Mouse (Mus musculus) kidney, embryonic 15.5 days (tissue): ENCODE measurements at regions not wholly inside any gene's neighbourhood (a gene's known extent, or its start where the extent isn't known, plus 50 kb on each side); places are given as distances from the start of the nearest gene placed in this dataset.
"Not testable (repeated sequence)": the region's sequence is repeated elsewhere in the genome, so short reads cannot be mapped to it uniquely, and the experiment has no call there.

ENCODE experiments used
- ATAC-seq: fragments of 200-750 bp; cut with Nextera tagmentation; replicated peaks from 2 replicates; pipeline ENCODE4 v1.8.0; 2017; ENCODE audit warnings: moderate TSS enrichment; ENCODE audit not compliant: low FRiP score
- H3K27ac ChIP-seq: fragments of 300-500 bp; sonication (generic); 2 replicates; pipeline ENCODE4 v1.5.1; 2015; ENCODE audit warnings: mild to moderate bottlenecking, inconsistent platforms
- H3K27me3 ChIP-seq: fragments of 300-500 bp; sonication (generic); 2 replicates; pipeline ENCODE4 v1.6.1; 2015; ENCODE audit warnings: inconsistent platforms
- H3K36me3 ChIP-seq: fragments of 300-500 bp; sonication (generic); 2 replicates; pipeline ENCODE4 v1.6.1; 2015; ENCODE audit warnings: inconsistent platforms
- H3K4me1 ChIP-seq: fragments of 300-500 bp; sonication (generic); 2 replicates; pipeline ENCODE4 v1.6.1; 2015; ENCODE audit warnings: inconsistent platforms
- H3K4me2 ChIP-seq: fragments of 300-500 bp; sonication (generic); 2 replicates; pipeline ENCODE4 v1.6.1; 2015; ENCODE audit warnings: moderate library complexity, mild to moderate bottlenecking, inconsistent platforms
- H3K4me3 ChIP-seq: fragments of 300-500 bp; sonication (generic); replicated peaks from 2 replicates; pipeline ENCODE4 v1.5.1; 2015; ENCODE audit warnings: mild to moderate bottlenecking, inconsistent platforms
- H3K9ac ChIP-seq: fragments of 300-500 bp; sonication (generic); 2 replicates; pipeline ENCODE4 v1.6.1; 2015; ENCODE audit warnings: mild to moderate bottlenecking, inconsistent platforms
- H3K9me3 ChIP-seq: fragments of 300-500 bp; sonication (generic); replicated peaks from 2 replicates; pipeline ENCODE4 v1.6.1; 2016; ENCODE audit warnings: inconsistent platforms
- WGBS: fragments of 180-500 bp; shearing (Covaris S2); methylation state at CpG from one replicate; pipeline ENCODE4 v1.1.7; 2015; ENCODE audit warnings: mixed read lengths; 5-methylcytosine and 5-hydroxymethylcytosine counted together

GRCm38 (mm10) chr6:103809986-103810341 is 299.6 kb downstream of the Chl1 start:
- H3K27me3 ChIP-seq, result peaks cover 12% of the 10 kb centered on the region; the same call in 1 of the 2 replicates
- no peaks in the 10 kb centered on the region for H3K9me3 ChIP-seq
- no peak overlapping the region for H3K27ac ChIP-seq
- no peak for ATAC-seq
- H3K4me1 ChIP-seq, result 0 out of 2 replicates have a peak, but pooled peaks cover 7% of the 10 kb centered on the region
- H3K36me3 ChIP-seq, result no peaks in the 10 kb centered on the region
- peak overlapping the region; percentile 32 for H3K4me2 ChIP-seq
- 12% methylated on average over 7 of the region's 7 CpGs for WGBS
- H3K9ac ChIP-seq, result no peak overlapping the region
- H3K4me3 ChIP-seq, result 0 out of 2 replicates have a peak overlapping the region, but pooled peaks have one; percentile 3

- Histone ChIP-seq H3K27ac (no peak overlapping the region), H3K27me3 (peaks cover 12% of the 10 kb centered on the region; the same call in 1 of the 2 replicates), H3K4me1 (0 out of 2 replicates have a peak, but pooled peaks cover 7% of the 10 kb centered on the region), H3K4me2 (peak overlapping the region; percentile 32), H3K36me3 (no peaks in the 10 kb centered on the region), H3K9ac (no peak overlapping the region), H3K4me3 (0 out of 2 replicates have a peak overlapping the region, but pooled peaks have one; percentile 3), H3K9me3 (no peaks in the 10 kb centered on the region)
- no peak for ATAC-seq
- 5% methylated on average over 13 of the region's 13 CpGs for WGBS
Measured at GRCm38 (mm10) chr6:103810342-103811001, 300.1 kb downstream of the Chl1 start.

- H3K9me3 ChIP-seq, H3K9ac ChIP-seq, H3K4me2 ChIP-seq, ATAC-seq, H3K4me1 ChIP-seq, H3K36me3 ChIP-seq, H3K4me3 ChIP-seq, H3K27me3 ChIP-seq, H3K27ac ChIP-seq: not testable (repeated sequence)
- WGBS, result 78% methylated on average over 5 of the region's 5 CpGs
Measured at GRCm38 (mm10) chr6:103816396-103816795, 306.0 kb downstream of the Chl1 start.

GRCm38 (mm10) chr6:103826042-103826441 is 315.7 kb downstream of the Chl1 start:
- H3K4me2 ChIP-seq, result no peak overlapping the region
- no peaks in the 10 kb centered on the region for H3K36me3 ChIP-seq
- no peak overlapping the region for H3K9ac ChIP-seq
- H3K9me3 ChIP-seq, result no peaks in the 10 kb centered on the region
- WGBS, result 82% methylated on average over 2 of the region's 2 CpGs
- no peak for ATAC-seq
- H3K27ac ChIP-seq, result no peak overlapping the region
- no peaks in the 10 kb centered on the region for H3K4me1 ChIP-seq
- H3K27me3 ChIP-seq, result no peaks in the 10 kb centered on the region
- H3K4me3 ChIP-seq, result no peak overlapping the region

- no peak overlapping the region for H3K27ac ChIP-seq
- H3K4me2 ChIP-seq, result no peak overlapping the region
- no peaks in the 10 kb centered on the region for H3K9me3 ChIP-seq
- WGBS, result 96% methylated on average over 3 of the region's 3 CpGs
- H3K4me3 ChIP-seq, result no peak overlapping the region
- H3K4me1 ChIP-seq, result no peaks in the 10 kb centered on the region
- H3K27me3 ChIP-seq, result no peaks in the 10 kb centered on the region
- no peak for ATAC-seq
- H3K9ac ChIP-seq, result no peak overlapping the region
- H3K36me3 ChIP-seq, result no peaks in the 10 kb centered on the region
Measured at GRCm38 (mm10) chr6:103827623-103828022, 317.2 kb downstream of the Chl1 start.

GRCm38 (mm10) chr6:103828866-103829265 is 318.5 kb downstream of the Chl1 start:
- H3K27ac ChIP-seq, result no peak overlapping the region
- H3K27me3 ChIP-seq, result no peaks in the 10 kb centered on the region
- no peak for ATAC-seq
- H3K4me2 ChIP-seq, result no peak overlapping the region
- no peak overlapping the region for H3K4me3 ChIP-seq
- H3K36me3 ChIP-seq, result no peaks in the 10 kb centered on the region
- no peak overlapping the region for H3K9ac ChIP-seq
- 88% methylated on average over 1 of the region's 1 CpGs for WGBS
- no peaks in the 10 kb centered on the region for H3K9me3 ChIP-seq
- H3K4me1 ChIP-seq, result no peaks in the 10 kb centered on the region

GRCm38 (mm10) chr6:103832301-103832700 is 321.9 kb downstream of the Chl1 start:
- Histone ChIP-seq H3K4me2 (no peak overlapping the region), H3K36me3 (no peaks in the 10 kb centered on the region)

GRCm38 (mm10) chr6:103832808-103833207 is 322.4 kb downstream of the Chl1 start:
- no peak for ATAC-seq
- Histone ChIP-seq H3K27ac (no peak overlapping the region), H3K9ac (no peak overlapping the region), H3K36me3 (no peaks in the 10 kb centered on the region), H3K4me3 (no peak overlapping the region), H3K27me3 (no peaks in the 10 kb centered on the region), H3K4me1 (no peaks in the 10 kb centered on the region), H3K4me2 (no peak overlapping the region), H3K9me3 (no peaks in the 10 kb centered on the region)
- 90% methylated on average over 9 of the region's 9 CpGs for WGBS

More at GRCm38 (mm10) chr6:103832301-103832700, 321.9 kb downstream of the Chl1 start:
- H3K4me1 ChIP-seq, result no peaks in the 10 kb centered on the region
- H3K9me3 ChIP-seq, result no peaks in the 10 kb centered on the region
- H3K27ac ChIP-seq, result no peak overlapping the region
- ATAC-seq, result no peak
- H3K9ac ChIP-seq, result no peak overlapping the region
- H3K27me3 ChIP-seq, result no peaks in the 10 kb centered on the region
- 69% methylated on average over 4 of the region's 4 CpGs for WGBS
- no peak overlapping the region for H3K4me3 ChIP-seq

GRCm38 (mm10) chr6:103833501-103834132 is 323.2 kb downstream of the Chl1 start:
- 49% methylated on average over 16 of the region's 16 CpGs for WGBS
- Histone ChIP-seq H3K9me3 (no peaks in the 10 kb centered on the region), H3K4me2 (no peak overlapping the region), H3K9ac (no peak overlapping the region), H3K27ac (no peak overlapping the region), H3K4me1 (no peaks in the 10 kb centered on the region), H3K4me3 (no peak overlapping the region), H3K27me3 (no peaks in the 10 kb centered on the region), H3K36me3 (no peaks in the 10 kb centered on the region)
- ATAC-seq, result peak; percentile 76; the same call in 1 of the 2 replicates

- H3K27ac ChIP-seq, result no peak overlapping the region
- H3K36me3 ChIP-seq, result no peaks in the 10 kb centered on the region
- no peak overlapping the region for H3K9ac ChIP-seq
- no peaks in the 10 kb centered on the region for H3K4me1 ChIP-seq
- H3K4me3 ChIP-seq, result no peak overlapping the region
- 86% methylated on average over 8 of the region's 8 CpGs for WGBS
- no peak for ATAC-seq
- H3K9me3 ChIP-seq, result no peaks in the 10 kb centered on the region
- H3K27me3 ChIP-seq, result no peaks in the 10 kb centered on the region
- H3K4me2 ChIP-seq, result no peak overlapping the region
Measured at GRCm38 (mm10) chr6:103834726-103835229, 324.4 kb downstream of the Chl1 start.

GRCm38 (mm10) chr6:103859787-103860186 is 349.4 kb downstream of the Chl1 start:
- Histone ChIP-seq H3K36me3 (no peaks in the 10 kb centered on the region), H3K9me3 (no peaks in the 10 kb centered on the region), H3K27me3 (no peaks in the 10 kb centered on the region), H3K4me3 (no peak overlapping the region), H3K4me2 (no peak overlapping the region), H3K27ac (0 out of 2 replicates have a peak overlapping the region, but pooled peaks have one; percentile 22), H3K4me1 (no peaks in the 10 kb centered on the region), H3K9ac (no peak overlapping the region)
- peak; percentile 69; the same call in 1 of the 2 replicates for ATAC-seq

- H3K27ac ChIP-seq, result no peak overlapping the region
- no peak overlapping the region for H3K9ac ChIP-seq
- H3K36me3 ChIP-seq, result no peaks in the 10 kb centered on the region
- H3K4me3 ChIP-seq, result no peak overlapping the region
- H3K4me1 ChIP-seq, result no peaks in the 10 kb centered on the region
- 86% methylated on average over 3 of the region's 3 CpGs for WGBS
- H3K9me3 ChIP-seq, result no peaks in the 10 kb centered on the region
- no peak overlapping the region for H3K4me2 ChIP-seq
- ATAC-seq, result no peak
- no peaks in the 10 kb centered on the region for H3K27me3 ChIP-seq
Measured at GRCm38 (mm10) chr6:103893455-103893854, 383.1 kb downstream of the Chl1 start.
